Mouse (Mus musculus) lung, embryonic 14.5 days (tissue): Measurements from ENCODE around the gene Zfp36. TPM values are rescaled to one million over a fixed set of nuclear protein-coding genes. Genes with fewer than 3 reads are reported as not detected.

Experiments used
- ATAC-seq: fragments of 200-750 bp; cut with Nextera tagmentation; 2 replicates; pipeline ENCODE4 v1.8.0; 2017; ENCODE audit warnings: mild to moderate bottlenecking, moderate TSS enrichment, moderate library complexity; ENCODE audit not compliant: insufficient read depth
- DNase-seq: peaks from one replicate; pipeline ENCODE4 v3.0.0-alpha.2; 2015
- H3K27ac ChIP-seq: fragments of 300-500 bp; sonication (generic); 2 replicates; pipeline ENCODE4 v1.5.1; 2014; ENCODE audit warnings: low read depth, mild to moderate bottlenecking, moderate library complexity
- H3K27me3 ChIP-seq: fragments of 300-500 bp; sonication (generic); 2 replicates; pipeline ENCODE4 v1.6.1; 2014; ENCODE audit warnings: low read length, control low read depth; ENCODE audit not compliant: insufficient read depth
- H3K36me3 ChIP-seq: fragments of 300-500 bp; sonication (generic); 2 replicates; pipeline ENCODE4 v1.6.1; 2014; ENCODE audit warnings: control low read depth; ENCODE audit not compliant: insufficient read depth
- H3K4me1 ChIP-seq: fragments of 300-500 bp; sonication (generic); 2 replicates; pipeline ENCODE4 v1.6.1; 2014; ENCODE audit warnings: antibody characterized with exemption, control low read depth; ENCODE audit not compliant: insufficient read depth
- H3K4me2 ChIP-seq: fragments of 300-500 bp; sonication (generic); 2 replicates; pipeline ENCODE4 v1.6.1; 2014; ENCODE audit warnings: mild to moderate bottlenecking
- H3K4me3 ChIP-seq: fragments of 300-500 bp; sonication (generic); 2 replicates; pipeline ENCODE4 v1.5.1; 2014; ENCODE audit warnings: low read depth, low read length
- H3K9ac ChIP-seq: fragments of 300-500 bp; sonication (generic); 2 replicates; pipeline ENCODE4 v1.6.1; 2014
- H3K9me3 ChIP-seq: fragments of 300-500 bp; sonication (generic); 2 replicates; pipeline ENCODE4 v1.6.1; 2016; ENCODE audit warnings: low read depth, low read length, control low read depth
- CTCF ChIP-seq: IDR thresholded peaks from 2 replicates; pipeline ENCODE4 v1.5.1; 2016; ENCODE audit warnings: antibody characterized with exemption, low read depth
- WGBS: fragments of 180-500 bp; shearing (Covaris S2); extraction: QIAGEN DNeasy Blood & Tissue Kit; methylation state at CpG from one replicate; pipeline ENCODE4 v1.1.7; 2014; 5-methylcytosine and 5-hydroxymethylcytosine counted together
- polyA plus RNA-seq: library from polyadenylated mRNA; unstranded; fragments of >200 nt; fragmentation: Nextera tagmentation; extraction: Ambion mirVana; gene quantifications from 2 replicates; pipeline ENCODE4 v1.2.1, GENCODE M21; 2014

The Zfp36 gene
- polyA plus RNA-seq, 1 experiment from 2014 or later = 13.2 TPM

DNA sequence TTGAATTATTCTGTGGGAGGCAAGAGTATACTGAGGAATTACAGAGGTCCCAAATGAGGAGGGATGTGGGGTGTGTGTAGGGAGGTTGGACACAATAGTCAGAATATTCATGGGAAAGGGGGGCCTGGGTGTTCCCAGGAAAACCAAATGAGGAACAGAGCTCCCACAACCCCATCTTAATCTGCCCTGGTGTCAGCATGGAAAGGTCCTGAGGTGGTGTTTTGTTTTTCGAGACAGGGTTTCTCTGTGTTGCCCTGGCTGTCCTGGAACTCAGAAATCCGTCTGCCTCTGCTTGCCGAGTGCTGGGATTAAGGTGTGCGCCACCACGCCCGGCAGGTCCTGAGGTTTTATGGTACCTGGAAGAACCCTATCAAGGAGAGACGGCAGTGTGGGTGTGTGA lies 21.6 kb downstream of the Zfp36 start:
- WGBS = 47% methylated on average over 7 of the region's 7 CpGs
- no peak overlapping the region for H3K4me3 ChIP-seq
- no peak for ATAC-seq
- H3K9me3 ChIP-seq = no peaks in the 10 kb centered on the region
- H3K27ac ChIP-seq = peak overlapping the region; percentile 58
- peak overlapping the region; percentile 20; the same call in 1 of the 2 replicates for H3K9ac ChIP-seq
- no peak for DNase-seq
- peaks cover 58% of the 10 kb centered on the region for H3K36me3 ChIP-seq
- H3K4me2 ChIP-seq = no peak overlapping the region
- H3K27me3 ChIP-seq = no peaks in the 10 kb centered on the region
- H3K4me1 ChIP-seq = peaks cover 13% of the 10 kb centered on the region
- TF ChIP-seq CTCF = no peak

GRCm38 (mm10) chr7:28357984-28358383 lies 22.1 kb downstream of the Zfp36 start:
- Histone ChIP-seq H3K9ac (peak overlapping the region; percentile 36), H3K4me2 (peak overlapping the region; percentile 20; the same call in 1 of the 2 replicates), H3K27me3 (no peaks in the 10 kb centered on the region), H3K36me3 (peaks cover 62% of the 10 kb centered on the region), H3K27ac (peak overlapping the region; percentile 58), H3K4me1 (peaks cover 13% of the 10 kb centered on the region), H3K9me3 (no peaks in the 10 kb centered on the region), H3K4me3 (no peak overlapping the region)
- TF ChIP-seq CTCF = no peak
- ATAC-seq = no peak
- DNase-seq = peak; percentile 75
- 3% methylated on average over 5 of the region's 5 CpGs for WGBS

DNA sequence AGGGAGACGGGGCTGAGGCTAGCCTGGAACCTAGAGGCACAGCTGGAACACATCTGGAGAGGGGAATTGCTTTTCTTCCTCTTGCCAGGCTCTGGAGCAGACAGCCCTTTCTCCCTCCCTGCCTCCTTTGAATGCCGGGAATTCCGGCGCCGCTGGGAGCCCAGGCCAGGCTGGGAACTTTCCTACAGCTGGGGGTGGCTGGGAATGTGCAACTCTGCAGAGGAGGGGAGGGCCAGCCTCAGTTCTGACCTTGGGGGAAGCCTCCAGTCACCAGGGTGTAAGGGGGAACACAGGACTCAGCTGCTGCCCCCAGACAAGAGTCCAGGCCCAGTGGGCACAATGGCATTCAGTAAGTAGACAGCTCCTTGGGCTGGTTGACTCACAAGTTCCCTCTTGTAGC lies 23.1 kb downstream of the Zfp36 start:
- DNase-seq (peak; percentile 83), ATAC-seq (peak; percentile 62)
- 3% methylated on average over 5 of the region's 5 CpGs for WGBS
- Histone ChIP-seq H3K4me3 (no peak overlapping the region), H3K4me2 (0 out of 2 replicates have a peak overlapping the region, but pooled peaks have one; percentile 4), H3K27ac (peak overlapping the region; percentile 58), H3K4me1 (peaks cover 13% of the 10 kb centered on the region), H3K9ac (peak overlapping the region; percentile 36; the same call in 1 of the 2 replicates), H3K27me3 (no peaks in the 10 kb centered on the region), H3K9me3 (no peaks in the 10 kb centered on the region), H3K36me3 (peaks cover 62% of the 10 kb centered on the region)
- no peak for TF ChIP-seq CTCF

- Histone ChIP-seq H3K4me3 (no peak overlapping the region), H3K36me3 (peaks cover 52% of the 10 kb centered on the region), H3K27ac (no peak overlapping the region), H3K27me3 (no peaks in the 10 kb centered on the region), H3K9ac (no peak overlapping the region), H3K9me3 (no peaks in the 10 kb centered on the region), H3K4me2 (no peak overlapping the region), H3K4me1 (peaks cover 18% of the 10 kb centered on the region)
- ATAC-seq (no peak), DNase-seq (no peak)
- 95% methylated on average over 3 of the region's 3 CpGs for WGBS
- no peak for TF ChIP-seq CTCF
These were observed 24.8 kb downstream of the Zfp36 start for GRCm38 (mm10) chr7:28355221-28355620.

- 91% methylated on average over 3 of the region's 3 CpGs for WGBS
- Histone ChIP-seq H3K27ac (no peak overlapping the region), H3K4me3 (no peak overlapping the region), H3K27me3 (no peaks in the 10 kb centered on the region), H3K9ac (no peak overlapping the region), H3K36me3 (peaks cover 46% of the 10 kb centered on the region), H3K9me3 (no peaks in the 10 kb centered on the region), H3K4me1 (peaks cover 18% of the 10 kb centered on the region), H3K4me2 (no peak overlapping the region)
- no peak for TF ChIP-seq CTCF
- DNase-seq (no peak), ATAC-seq (no peak)
These were observed 25.5 kb downstream of the Zfp36 start for GRCm38 (mm10) chr7:28354596-28354995.

DNA sequence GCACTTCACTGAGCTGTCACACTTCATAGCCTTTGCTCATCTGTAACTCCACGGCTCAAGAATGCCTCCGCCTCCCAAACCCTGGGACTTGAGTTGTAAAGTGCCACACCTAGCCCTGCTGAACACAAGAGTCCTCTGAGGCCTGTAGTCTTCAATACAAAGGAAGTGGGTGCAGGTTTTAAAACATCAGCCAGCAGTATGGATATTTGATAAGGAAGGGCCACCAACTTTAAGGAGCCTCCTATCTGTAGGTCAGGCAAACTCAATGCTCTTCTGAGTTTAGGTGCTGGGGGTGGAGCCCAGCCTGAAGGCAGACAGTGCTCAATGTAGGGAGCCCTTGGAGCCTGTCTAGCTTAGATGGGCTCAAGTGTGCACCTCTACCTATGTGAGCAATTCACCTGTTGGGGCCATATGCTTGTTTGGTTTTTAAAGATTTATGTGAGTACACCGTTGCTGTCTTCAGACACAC lies 25.9 kb downstream of the Zfp36 start:
- Histone ChIP-seq H3K9me3 (no peaks in the 10 kb centered on the region), H3K27ac (no peak overlapping the region), H3K4me2 (no peak overlapping the region), H3K4me1 (peaks cover 18% of the 10 kb centered on the region), H3K27me3 (no peaks in the 10 kb centered on the region), H3K9ac (no peak overlapping the region), H3K4me3 (no peak overlapping the region), H3K36me3 (peaks cover 42% of the 10 kb centered on the region)
- no peak for DNase-seq
- WGBS = 83% methylated on average over 3 of the region's 3 CpGs
- TF ChIP-seq CTCF = no peak
- no peak for ATAC-seq

- no peak overlapping the region for H3K4me2 ChIP-seq
- no peak overlapping the region for H3K27ac ChIP-seq
- peak; percentile 16; the same call in 1 of the 2 replicates for TF ChIP-seq CTCF
- no peaks in the 10 kb centered on the region for H3K9me3 ChIP-seq
- peaks cover 18% of the 10 kb centered on the region for H3K4me1 ChIP-seq
- 85% methylated on average over 2 of the region's 2 CpGs for WGBS
- no peak overlapping the region for H3K4me3 ChIP-seq
- DNase-seq (no peak), ATAC-seq (no peak)
- H3K9ac ChIP-seq = no peak overlapping the region
- H3K36me3 ChIP-seq = peaks cover 37% of the 10 kb centered on the region
- no peaks in the 10 kb centered on the region for H3K27me3 ChIP-seq
These were observed 26.8 kb downstream of the Zfp36 start for GRCm38 (mm10) chr7:28353267-28353666.
